ENCODE assay signal across 13 mouse cellular contexts in the genomic region with DNA sequence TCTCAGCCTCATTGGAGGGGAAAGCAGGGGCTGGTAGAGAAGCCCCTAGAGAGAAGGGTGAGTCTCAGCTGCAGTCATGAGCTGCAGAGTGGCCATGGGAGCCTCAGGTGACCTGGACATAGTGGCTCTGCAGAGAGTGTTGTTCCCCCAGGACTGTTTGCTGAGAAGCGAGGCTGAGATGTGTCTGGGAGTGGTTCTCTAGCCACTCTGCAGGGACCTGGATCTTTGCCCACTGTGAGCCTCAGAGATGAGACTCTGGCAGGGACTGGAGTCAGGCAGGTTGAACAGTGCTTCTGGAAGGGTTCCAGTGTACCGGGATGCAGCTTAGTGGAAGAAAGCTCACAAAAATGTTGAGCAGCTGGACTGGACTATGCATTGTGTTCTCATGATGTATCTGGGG.
DNase-seq lines count a peak whose midpoint lies in the region; ATAC-seq lines count a peak whose summit lies in the region.
"Had no signal": no experiment of that assay in that cellular context is flagged by ENCODE, and none has a peak within 500 bp of the region (broad histone marks: within the 10 kb centered on the region; RNA-seq: fewer than 3 reads in every experiment).

No protein-coding gene starts in this region.

- ATAC-seq in limb, embryonic 15.5 days (ENCODE audit: insufficient number of reproducible peaks, low FRiP score, low TSS enrichment, low read depth): 0 out of 2 replicates have a peak, but pooled peaks have one; percentile 71
- ATAC-seq in forebrain, embryonic 16.5 days: no peak

- WGBS in limb, embryonic 15.5 days: 49% methylated on average over 2 of the region's 2 CpGs
- 84% methylated on average over 2 of the region's 2 CpGs for WGBS in limb, embryonic 10.5 days
- WGBS in forebrain, embryonic 16.5 days: 53% methylated on average over 2 of the region's 2 CpGs

- H3K4me3 ChIP-seq in limb, embryonic 15.5 days: no peak overlapping the region
- H3K4me3 ChIP-seq in limb, embryonic 10.5 days: no peak overlapping the region
- no peak overlapping the region for H3K4me3 ChIP-seq in forebrain, embryonic 16.5 days (replicated peaks; ENCODE audit: low read length)
- H3K4me3 ChIP-seq: gastrocnemius, adult 2 months; heart, embryonic 15.5 days; liver, embryonic 13.5 days; stomach, embryonic 15.5 days had no signal

- peak; percentile 36 to 63 for DNase-seq in adrenal gland, adult (ENCODE audit: inconsistent age in 2 of 2, low spot score in 1 of 2)
- no peak for DNase-seq in adrenal gland, adult 18-20 months (ENCODE audit: low spot score in 2 of 2)
- DNase-seq in limb, embryonic 10.5 days (ENCODE audit: low spot score): no peak
- DNase-seq in adrenal gland, postnatal 36 days: peak; percentile 43 to 44
- DNase-seq in cerebellum, postnatal 25 days: peak; percentile 59 to 76
- no peak for DNase-seq in frontal cortex, postnatal 10 days (ENCODE audit: low spot score in 2 of 2)
- DNase-seq: gastrocnemius, adult 2 months; layer of hippocampus, postnatal 36 days; liver, embryonic 13.5 days had no signal

- H3K9ac ChIP-seq in limb, embryonic 15.5 days: no peak overlapping the region
- no peak overlapping the region for H3K9ac ChIP-seq in forebrain, embryonic 16.5 days (replicated peaks; ENCODE audit: low read depth, low read length)
- H3K9ac ChIP-seq: heart, embryonic 15.5 days; liver, embryonic 13.5 days; stomach, embryonic 15.5 days had no signal

- no peak overlapping the region for H3K27ac ChIP-seq in limb, embryonic 15.5 days
- H3K27ac ChIP-seq in limb, embryonic 10.5 days: no peak overlapping the region
- H3K27ac ChIP-seq in forebrain, embryonic 16.5 days (ENCODE audit: low read length): no peak overlapping the region
- H3K27ac ChIP-seq: gastrocnemius, adult 2 months; heart, embryonic 15.5 days; liver, embryonic 13.5 days; stomach, embryonic 15.5 days had no signal

- no peaks in the 10 kb centered on the region for H3K36me3 ChIP-seq in limb, embryonic 15.5 days
- no peaks in the 10 kb centered on the region for H3K36me3 ChIP-seq in limb, embryonic 10.5 days
- H3K36me3 ChIP-seq in forebrain, embryonic 16.5 days (ENCODE audit: control insufficient read depth, insufficient read depth): no peaks in the 10 kb centered on the region
- H3K36me3 ChIP-seq: heart, embryonic 15.5 days; liver, embryonic 13.5 days; stomach, embryonic 15.5 days had no signal

- no peak overlapping the region for H3K4me2 ChIP-seq in limb, embryonic 15.5 days
- no peak overlapping the region for H3K4me2 ChIP-seq in forebrain, embryonic 16.5 days (ENCODE audit: low read length)
- H3K4me2 ChIP-seq: heart, embryonic 15.5 days; liver, embryonic 13.5 days; stomach, embryonic 15.5 days had no signal

- H3K4me1 ChIP-seq in limb, embryonic 15.5 days: 0 out of 2 replicates have a peak, but pooled peaks cover 5% of the 10 kb centered on the region
- H3K4me1 ChIP-seq in limb, embryonic 10.5 days: no peaks in the 10 kb centered on the region
- H3K4me1 ChIP-seq in forebrain, embryonic 16.5 days (replicated peaks; ENCODE audit: control insufficient read depth, insufficient read depth, low read length): no peaks in the 10 kb centered on the region
- H3K4me1 ChIP-seq: heart, embryonic 15.5 days; liver, embryonic 13.5 days; stomach, embryonic 15.5 days had no signal

- H3K27me3 ChIP-seq in limb, embryonic 15.5 days: no peaks in the 10 kb centered on the region
- H3K27me3 ChIP-seq in limb, embryonic 10.5 days (ENCODE audit: low read depth, poor library complexity, severe bottlenecking): no peaks in the 10 kb centered on the region
- no peaks in the 10 kb centered on the region for H3K27me3 ChIP-seq in forebrain, embryonic 16.5 days (replicated peaks; ENCODE audit: control insufficient read depth, insufficient read depth, low read length)
- H3K27me3 ChIP-seq: heart, embryonic 15.5 days; liver, embryonic 13.5 days; stomach, embryonic 15.5 days had no signal

- H3K9me3 ChIP-seq in limb, embryonic 15.5 days: no peaks in the 10 kb centered on the region
- H3K9me3 ChIP-seq in limb, embryonic 10.5 days (replicated peaks): no peaks in the 10 kb centered on the region
- no peaks in the 10 kb centered on the region for H3K9me3 ChIP-seq in forebrain, embryonic 16.5 days (ENCODE audit: control insufficient read depth, low read length)
- H3K9me3 ChIP-seq: heart, embryonic 15.5 days; stomach, embryonic 15.5 days had no signal

Comparison
In these comparisons a context has a peak if more than half of its experiments do, and no peak if none do; other contexts are left out.
1. DNase-seq: peak in adrenal gland, adult (2 of 2), adrenal gland, postnatal 36 days (2 of 2) and cerebellum, postnatal 25 days (2 of 2); none in adrenal gland, adult 18-20 months (0 of 2), limb, embryonic 10.5 days (single experiment) and frontal cortex, postnatal 10 days (0 of 2).